Mouse (Mus musculus) heart, postnatal 0 days (tissue): ENCODE measurements around the gene Casp12. TPM values are rescaled to one million over a fixed set of nuclear protein-coding genes. Genes with fewer than 3 reads are reported as not detected.

ENCODE experiments used
- ATAC-seq: fragments of 200-750 bp; cut with Nextera tagmentation; 2 replicates; pipeline ENCODE4 v1.8.0; 2017; ENCODE audit warnings: low read depth, moderate number of reproducible peaks, moderate library complexity; ENCODE audit not compliant: insufficient read depth
- DNase-seq: peaks from one replicate; pipeline ENCODE4 v3.0.0-alpha.2; 2016; ENCODE audit warnings: low spot score
- H3K27ac ChIP-seq: fragments of 300-500 bp; sonication (generic); 2 replicates; pipeline ENCODE4 v1.5.1; 2014; ENCODE audit warnings: low read depth, mild to moderate bottlenecking
- H3K27me3 ChIP-seq: fragments of 300-500 bp; sonication (generic); 2 replicates; pipeline ENCODE4 v1.6.1; 2014; ENCODE audit warnings: low read length, mixed read lengths; ENCODE audit not compliant: control insufficient read depth, insufficient read depth
- H3K36me3 ChIP-seq: fragments of 300-500 bp; sonication (generic); replicated peaks from 2 replicates; pipeline ENCODE4 v1.6.1; 2014; ENCODE audit warnings: low read length, mixed read lengths; ENCODE audit not compliant: control insufficient read depth, insufficient read depth
- H3K4me1 ChIP-seq: fragments of 300-500 bp; sonication (generic); 2 replicates; pipeline ENCODE4 v1.6.1; 2014; ENCODE audit warnings: antibody characterized with exemption; ENCODE audit not compliant: control insufficient read depth, insufficient read depth
- H3K4me2 ChIP-seq: fragments of 300-500 bp; sonication (generic); 2 replicates; pipeline ENCODE4 v1.6.1; 2014; ENCODE audit warnings: low read depth, mild to moderate bottlenecking, low read length, moderate library complexity
- H3K4me3 ChIP-seq: fragments of 300-500 bp; sonication (generic); 2 replicates; pipeline ENCODE4 v1.5.1; 2014; ENCODE audit warnings: low read depth, low read length
- H3K9ac ChIP-seq: fragments of 300-500 bp; sonication (generic); replicated peaks from 2 replicates; pipeline ENCODE4 v1.6.1; 2014; ENCODE audit warnings: low read depth, low read length, mixed read lengths
- H3K9me3 ChIP-seq: fragments of 300-500 bp; sonication (generic); replicated peaks from 2 replicates; pipeline ENCODE4 v1.6.1; 2016; ENCODE audit warnings: low read length; ENCODE audit not compliant: control insufficient read depth
- CTCF ChIP-seq: IDR thresholded peaks from 2 replicates; pipeline ENCODE4 v1.5.1; 2016; ENCODE audit warnings: antibody characterized with exemption, control low read depth, low read depth
- EP300 ChIP-seq: IDR thresholded peaks from 2 replicates; pipeline ENCODE4 v1.6.1; 2016; ENCODE audit warnings: antibody characterized with exemption, low read depth
- WGBS: fragments of 180-500 bp; shearing (Covaris S2); extraction: QIAGEN DNeasy Blood & Tissue Kit; methylation state at CpG from one replicate; pipeline ENCODE4 v1.1.7; 2014; 5-methylcytosine and 5-hydroxymethylcytosine counted together
- polyA plus RNA-seq: library from polyadenylated mRNA; unstranded; fragments of >200 nt; fragmentation: Nextera tagmentation; extraction: Ambion mirVana; gene quantifications from 2 replicates; pipeline ENCODE4 v1.2.1, GENCODE M21; 2015
- total RNA-seq: library from RNA; depleted of rRNA; stranded (reverse); fragments of >200 nt; gene quantifications from 2 replicates; pipeline ENCODE4 v1.2.3, GENCODE M21; 2014; ENCODE audit warnings: low replicate concordance

The Casp12 gene
- total and polyA plus RNA-seq, 2 experiments from 2014 or later: 4.8 to 5.1 TPM

DNA sequence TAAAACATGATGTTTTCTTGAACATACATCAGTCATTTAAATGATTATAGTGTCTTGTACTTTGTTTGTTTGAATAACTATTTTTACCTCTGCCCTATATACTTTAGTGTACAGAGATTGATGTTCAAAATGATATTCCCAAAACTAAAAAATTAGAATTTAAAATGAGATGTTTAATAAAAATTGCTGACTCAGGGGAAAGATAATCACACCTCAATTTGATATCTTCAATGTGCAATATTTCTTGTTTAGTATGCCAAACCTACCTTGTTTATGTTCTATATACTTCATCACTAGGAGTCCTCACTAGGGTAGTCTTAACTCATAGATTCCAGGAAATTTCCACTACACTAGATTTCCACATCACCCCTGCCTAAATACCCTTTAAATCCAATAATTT, 35.1 kb upstream of the Casp12 start:
- Histone ChIP-seq H3K27ac (no peak overlapping the region), H3K9ac (no peak overlapping the region), H3K4me1 (no peaks in the 10 kb centered on the region), H3K27me3 (no peaks in the 10 kb centered on the region), H3K36me3 (no peaks in the 10 kb centered on the region), H3K4me2 (no peak overlapping the region), H3K9me3 (no peaks in the 10 kb centered on the region), H3K4me3 (no peak overlapping the region)
- ATAC-seq (no peak), DNase-seq (no peak)
- TF ChIP-seq CTCF (no peak), EP300 (no peak)

DNA sequence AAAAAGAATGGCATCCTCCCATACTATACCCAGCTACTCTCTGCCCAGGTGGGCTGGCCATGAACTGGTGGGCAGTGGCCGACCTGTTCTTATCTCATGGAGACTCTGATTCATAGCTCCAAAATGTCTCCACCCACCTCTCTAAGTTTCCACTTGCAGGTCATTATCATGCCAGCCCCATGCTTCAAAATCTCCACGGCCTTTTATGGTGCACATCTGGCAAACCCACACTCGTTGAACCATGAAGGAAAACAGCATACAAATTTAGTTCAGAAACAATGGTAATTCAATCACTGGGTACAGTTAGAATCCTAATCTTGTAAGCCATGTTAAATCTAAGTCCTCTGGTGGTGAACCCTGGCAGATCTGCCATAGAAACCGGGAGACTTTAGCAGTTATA, 33.8 kb upstream of the Casp12 start:
- no peak overlapping the region for H3K27ac ChIP-seq
- no peak overlapping the region for H3K4me2 ChIP-seq
- ATAC-seq (no peak), DNase-seq (no peak)
- H3K27me3 ChIP-seq: no peaks in the 10 kb centered on the region
- WGBS: 38% methylated on average over 4 of the region's 4 CpGs
- no peaks in the 10 kb centered on the region for H3K4me1 ChIP-seq
- no peak overlapping the region for H3K9ac ChIP-seq
- H3K9me3 ChIP-seq: no peaks in the 10 kb centered on the region
- TF ChIP-seq EP300: no peak
- H3K4me3 ChIP-seq: no peak overlapping the region
- no peaks in the 10 kb centered on the region for H3K36me3 ChIP-seq

DNA sequence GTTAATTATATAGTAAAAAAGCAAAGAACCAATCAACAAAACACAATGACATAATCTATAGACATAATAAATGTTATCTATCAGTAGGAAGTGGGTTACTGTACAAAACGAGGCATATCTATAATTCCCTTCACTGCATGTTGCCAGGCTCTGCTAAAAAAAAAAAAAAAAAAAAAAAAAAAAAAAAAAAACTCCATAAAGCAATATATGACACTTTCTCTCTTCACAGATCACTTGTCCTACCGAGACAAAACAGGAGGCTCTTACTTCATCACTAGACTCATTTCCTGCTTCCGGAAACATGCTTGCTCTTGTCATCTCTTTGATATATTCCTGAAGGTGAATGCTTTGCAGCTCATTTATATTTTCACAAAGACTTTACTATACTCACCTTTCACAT, 17.0 kb upstream of the Casp12 start:
- Histone ChIP-seq H3K36me3 (0 out of 2 replicates have a peak, but pooled peaks cover 4% of the 10 kb centered on the region), H3K4me3 (no peak overlapping the region), H3K9me3 (no peaks in the 10 kb centered on the region), H3K4me1 (no peaks in the 10 kb centered on the region), H3K27ac (no peak overlapping the region), H3K27me3 (no peaks in the 10 kb centered on the region), H3K4me2 (no peak overlapping the region), H3K9ac (no peak overlapping the region)
- DNase-seq: no peak
- no peak for TF ChIP-seq EP300
- no peak for TF ChIP-seq CTCF
- WGBS: 52% methylated on average over 3 of the region's 3 CpGs
- ATAC-seq: no peak

DNA sequence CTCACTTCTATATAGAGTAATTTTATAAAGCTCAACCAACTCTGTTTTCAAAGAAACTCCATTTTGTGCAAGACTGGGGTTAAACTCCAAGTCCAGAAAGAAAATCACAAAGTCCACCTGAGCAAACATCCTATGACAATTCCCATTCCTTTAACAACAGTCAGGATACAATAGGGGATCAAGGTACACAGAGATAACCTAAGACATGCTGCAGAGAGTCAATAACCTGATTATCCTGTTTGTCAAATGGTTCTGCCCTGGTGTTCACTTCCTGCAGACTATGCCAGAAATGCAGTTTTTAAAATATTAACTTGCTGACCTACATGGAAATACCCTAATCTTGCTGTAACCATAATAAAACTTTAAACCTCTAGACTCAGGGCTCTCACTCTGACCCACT, 12.8 kb upstream of the Casp12 start:
- TF ChIP-seq EP300 (no peak), CTCF (no peak)
- ATAC-seq (no peak), DNase-seq (no peak)
- no peak overlapping the region for H3K27ac ChIP-seq
- H3K36me3 ChIP-seq: no peaks in the 10 kb centered on the region
- no peak overlapping the region for H3K9ac ChIP-seq
- no peaks in the 10 kb centered on the region for H3K9me3 ChIP-seq
- no peaks in the 10 kb centered on the region for H3K27me3 ChIP-seq
- no peaks in the 10 kb centered on the region for H3K4me1 ChIP-seq
- no peak overlapping the region for H3K4me2 ChIP-seq
- H3K4me3 ChIP-seq: no peak overlapping the region

DNA sequence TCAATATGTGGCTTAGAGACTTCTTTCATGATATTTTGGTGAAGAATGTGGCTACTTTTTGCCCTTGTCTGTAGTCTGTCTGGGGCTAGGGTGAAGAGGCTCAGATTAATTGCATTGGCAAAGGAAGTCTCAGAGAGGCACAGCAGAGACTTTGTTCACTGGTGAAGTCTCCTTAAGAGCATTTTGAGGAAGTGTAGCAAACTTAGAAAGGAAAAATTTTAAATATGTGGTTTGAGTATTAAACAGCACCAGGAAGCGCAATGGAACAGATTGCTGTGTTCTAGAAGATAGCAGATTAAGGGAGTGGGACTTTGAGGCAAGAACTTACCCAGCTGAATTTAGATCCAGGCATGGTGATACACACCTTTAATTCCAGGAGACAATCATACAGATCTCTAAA, 11.8 kb upstream of the Casp12 start:
- Histone ChIP-seq H3K9ac (no peak overlapping the region), H3K27ac (no peak overlapping the region), H3K9me3 (no peaks in the 10 kb centered on the region), H3K4me3 (no peak overlapping the region), H3K36me3 (no peaks in the 10 kb centered on the region), H3K4me1 (no peaks in the 10 kb centered on the region), H3K4me2 (no peak overlapping the region), H3K27me3 (no peaks in the 10 kb centered on the region)
- ATAC-seq (no peak), DNase-seq (no peak)
- WGBS: 73% methylated on average over 1 of the region's 1 CpGs
- TF ChIP-seq CTCF (no peak), EP300 (no peak)

DNA sequence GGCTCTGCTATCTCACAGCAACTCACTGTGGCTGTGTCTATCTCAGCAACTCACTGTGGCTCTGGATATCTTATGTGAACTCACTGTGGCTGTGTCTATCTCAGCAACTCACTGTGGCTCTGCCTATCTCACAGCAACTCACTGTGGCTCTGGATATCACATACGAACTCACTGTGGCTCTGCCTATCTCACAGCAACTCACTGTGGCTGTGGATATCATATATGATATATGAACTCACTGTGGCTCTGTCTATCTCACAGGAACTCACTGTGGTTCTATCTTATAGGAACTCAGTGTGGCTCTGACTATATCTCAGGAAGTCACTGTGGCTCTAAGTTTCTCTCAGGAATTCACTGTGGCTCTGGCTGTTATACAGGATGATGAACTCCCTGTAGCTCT, 2.1 kb upstream of the Casp12 start:
- TF ChIP-seq EP300: no peak
- DNase-seq (no peak), ATAC-seq (no peak)
- Histone ChIP-seq H3K36me3 (no peaks in the 10 kb centered on the region), H3K4me3 (no peak overlapping the region), H3K27ac (no peak overlapping the region), H3K4me2 (no peak overlapping the region), H3K27me3 (no peaks in the 10 kb centered on the region), H3K4me1 (no peaks in the 10 kb centered on the region), H3K9ac (no peak overlapping the region), H3K9me3 (no peaks in the 10 kb centered on the region)
- 32% methylated on average over 1 of the region's 1 CpGs for WGBS
